8 mouse cellular contexts compared by ENCODE assay signal in the genomic region with DNA sequence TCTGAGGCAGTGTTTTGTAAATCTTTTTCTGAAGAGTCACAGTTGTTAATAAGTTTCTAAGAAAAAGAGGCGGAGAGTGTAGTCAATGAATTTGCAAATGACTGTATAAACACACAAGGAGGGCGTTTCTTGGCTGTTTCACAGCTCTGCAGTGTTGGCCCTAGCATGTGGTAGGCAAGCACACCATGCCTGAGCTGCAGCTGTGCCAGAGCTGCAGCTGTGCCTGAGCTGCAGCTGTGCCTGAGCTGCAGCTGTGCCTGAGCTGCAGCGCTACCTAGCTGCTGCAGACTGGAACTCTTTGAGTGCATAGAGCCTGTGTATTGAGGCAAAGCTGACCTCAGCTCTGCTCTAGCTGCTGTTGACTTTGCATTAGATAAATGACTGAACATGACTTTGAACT. TPM values are rescaled to one million over a fixed set of nuclear protein-coding genes. Genes with fewer than 3 reads are reported as not detected.
DNase-seq lines count a peak whose midpoint lies in the region; ATAC-seq and TF ChIP-seq lines count a peak whose summit lies in the region.

No protein-coding gene starts in this region.

- H3K27ac ChIP-seq in midbrain, embryonic 13.5 days: no peak overlapping the region
- H3K27ac ChIP-seq in midbrain, embryonic 11.5 days (ENCODE audit: low read depth, low read length): no peak overlapping the region
- H3K27ac ChIP-seq in limb, embryonic 13.5 days: no peak overlapping the region
- peak overlapping the region; percentile 69 for H3K27ac ChIP-seq in small intestine, adult 2 months (ENCODE audit: insufficient read depth, low read depth, low read length)

- peaks cover 3% of the 10 kb centered on the region; the same call in 1 of the 2 replicates for H3K36me3 ChIP-seq in midbrain, embryonic 13.5 days
- no peaks in the 10 kb centered on the region for H3K36me3 ChIP-seq in midbrain, embryonic 11.5 days (ENCODE audit: control insufficient read depth, insufficient read depth, low read length)
- H3K36me3 ChIP-seq in limb, embryonic 13.5 days: no peaks in the 10 kb centered on the region
- H3K36me3 ChIP-seq in small intestine, adult 2 months (ENCODE audit: control insufficient read depth, insufficient read depth, low read length): no peaks in the 10 kb centered on the region

- no peaks in the 10 kb centered on the region for H3K4me1 ChIP-seq in midbrain, embryonic 13.5 days (replicated peaks)
- H3K4me1 ChIP-seq in midbrain, embryonic 11.5 days (ENCODE audit: control insufficient read depth, insufficient read depth, low read length): no peaks in the 10 kb centered on the region
- H3K4me1 ChIP-seq in limb, embryonic 13.5 days: peaks cover 9% of the 10 kb centered on the region; the same call in 1 of the 2 replicates
- H3K4me1 ChIP-seq in small intestine, adult 2 months (ENCODE audit: control insufficient read depth, insufficient read depth, insufficient read length, low read length): peaks cover 12% of the 10 kb centered on the region; the same call in 1 of the 2 replicates

- peak; percentile 53; the same call in 1 of the 2 replicates for TF ChIP-seq CTCF in small intestine, adult 2 months (IDR thresholded peaks at IDR 0.05; ENCODE audit: extremely low read depth, insufficient read length, insufficient replicate concordance, low read depth, low read length)

- TF ChIP-seq POLR2A in small intestine, adult 2 months (IDR thresholded peaks at IDR 0.05; ENCODE audit: low read depth, low read length): no peak

- no peak overlapping the region for H3K9ac ChIP-seq in midbrain, embryonic 13.5 days (replicated peaks)
- no peak overlapping the region for H3K9ac ChIP-seq in midbrain, embryonic 11.5 days (ENCODE audit: low read length)
- H3K9ac ChIP-seq in limb, embryonic 13.5 days: no peak overlapping the region

- 29% methylated on average over 3 of the region's 3 CpGs for WGBS in midbrain, embryonic 13.5 days
- WGBS in midbrain, embryonic 11.5 days: 32% methylated on average over 3 of the region's 3 CpGs
- 25% methylated on average over 3 of the region's 3 CpGs for WGBS in limb, embryonic 13.5 days
- WGBS in small intestine, adult 2 months: 11% methylated on average over 3 of the region's 3 CpGs

- H3K9me3 ChIP-seq in midbrain, embryonic 13.5 days: no peaks in the 10 kb centered on the region
- no peaks in the 10 kb centered on the region for H3K9me3 ChIP-seq in midbrain, embryonic 11.5 days (ENCODE audit: control insufficient read depth, low read length)
- H3K9me3 ChIP-seq in limb, embryonic 13.5 days: no peaks in the 10 kb centered on the region

- intact Hi-C loops in left cerebral cortex, postnatal 36 days (cut with DNase I): no loop called here

- no peak for DNase-seq in midbrain, embryonic 11.5 days (ENCODE audit: low spot score, missing footprints)
- DNase-seq in forelimb bud, embryonic 11.5 days (ENCODE audit: low read depth, low spot score): peak; percentile 39
- no peak for DNase-seq in left cerebral cortex, postnatal 36 days (ENCODE audit: low spot score in 2 of 2)
- DNase-seq in spleen, postnatal 10 days (ENCODE audit: low spot score in 2 of 2): no peak
- DNase-seq in thymus, postnatal 10 days (ENCODE audit: low spot score in 2 of 2): no peak

- ATAC-seq in midbrain, embryonic 13.5 days: peak; percentile 70; the same call in 1 of the 2 replicates
- ATAC-seq in midbrain, embryonic 11.5 days (ENCODE audit: low FRiP score): no peak
- peak; percentile 83 for ATAC-seq in limb, embryonic 13.5 days (ENCODE audit: low FRiP score, low read depth)

- H3K27me3 ChIP-seq in midbrain, embryonic 13.5 days: no peaks in the 10 kb centered on the region
- no peaks in the 10 kb centered on the region for H3K27me3 ChIP-seq in midbrain, embryonic 11.5 days (ENCODE audit: control insufficient read depth, insufficient read depth, low read length)
- H3K27me3 ChIP-seq in limb, embryonic 13.5 days: no peaks in the 10 kb centered on the region
- no peaks in the 10 kb centered on the region for H3K27me3 ChIP-seq in small intestine, adult 2 months (ENCODE audit: control insufficient read depth, insufficient read depth, low read length)

- no peak overlapping the region for H3K4me3 ChIP-seq in midbrain, embryonic 13.5 days (replicated peaks)
- H3K4me3 ChIP-seq in midbrain, embryonic 11.5 days (ENCODE audit: low read depth, low read length): no peak overlapping the region
- no peak overlapping the region for H3K4me3 ChIP-seq in limb, embryonic 13.5 days
- no peak overlapping the region for H3K4me3 ChIP-seq in small intestine, adult 2 months (ENCODE audit: low read depth, low read length)

- H3K4me2 ChIP-seq in midbrain, embryonic 13.5 days (replicated peaks): no peak overlapping the region
- no peak overlapping the region for H3K4me2 ChIP-seq in midbrain, embryonic 11.5 days
- H3K4me2 ChIP-seq in limb, embryonic 13.5 days (replicated peaks): no peak overlapping the region

RNA-seq across cellular contexts. Expression of gene Ifitm7, which starts 17.5 kb away (rescaled TPM):
- 1.9 and 2.0 TPM in 2 replicates for polyA plus RNA-seq in midbrain, embryonic 13.5 days (2015; fragmentation: Nextera tagmentation; extraction: Ambion mirVana)
- 0.23 and 0.74 TPM in 2 replicates for polyA plus RNA-seq in midbrain, embryonic 11.5 days (2014; fragmentation: Nextera tagmentation; extraction: Ambion mirVana)
- 0.08 and 0.19 TPM in 2 replicates for polyA plus RNA-seq in limb, embryonic 13.5 days (2015; fragmentation: Nextera tagmentation; extraction: Ambion mirVana)
- not detected in 2 replicates for polyA plus RNA-seq in small intestine, adult 2 months (2012; rRNA removed)
- total RNA-seq in left cerebral cortex, postnatal 36 days (2021): 1 to 10 TPM in 1 of 2 experiments, under 1 TPM in 1; 0.79 to 2.1 TPM

RNA-seq across cellular contexts. Expression of gene 2900011O08Rik, which starts 17.8 kb away (rescaled TPM):
- polyA plus RNA-seq in midbrain, embryonic 13.5 days (2015; fragmentation: Nextera tagmentation; extraction: Ambion mirVana): 111 and 122 TPM in 2 replicates
- polyA plus RNA-seq in midbrain, embryonic 11.5 days (2014; fragmentation: Nextera tagmentation; extraction: Ambion mirVana): 25.3 and 28.1 TPM in 2 replicates
- polyA plus RNA-seq in limb, embryonic 13.5 days (2015; fragmentation: Nextera tagmentation; extraction: Ambion mirVana): 7.3 and 7.7 TPM in 2 replicates
- polyA plus RNA-seq in small intestine, adult 2 months (2012; rRNA removed): 0.14 and 0.35 TPM in 2 replicates
- 100 to 1,000 TPM; 267 to 303 TPM for total RNA-seq in left cerebral cortex, postnatal 36 days (2021)
